Mouse (Mus musculus): ENCODE data around the gene 2310011J03Rik. TPM values are rescaled to one million over a fixed set of nuclear protein-coding genes. Genes with fewer than 3 reads are reported as not detected.

The 2310011J03Rik gene
- total and polyA plus RNA-seq, 3 experiments: 65.7 to 81.5 TPM; not detected in 1

DNA sequence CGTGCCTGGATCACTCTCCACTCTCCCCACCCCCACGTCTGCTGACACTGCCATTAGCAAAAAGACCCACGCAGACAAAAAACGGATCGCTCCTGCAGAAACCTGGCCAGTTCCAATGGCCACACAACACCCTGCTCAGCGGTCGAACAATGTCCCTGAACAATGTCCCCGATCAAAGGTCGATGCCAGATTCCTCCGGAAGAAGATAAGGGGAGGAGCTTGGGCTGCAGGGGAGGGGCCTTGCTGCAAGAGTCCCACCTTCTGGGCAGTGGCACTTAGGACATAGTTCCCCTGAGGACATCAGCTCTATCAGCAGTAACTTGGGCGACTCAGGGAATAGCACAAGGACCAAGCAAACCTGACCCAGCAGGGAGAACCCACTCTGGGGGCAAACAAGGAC lies 31.6 kb upstream of the 2310011J03Rik start:
- no peak overlapping the region for H3K27ac ChIP-seq (ENCODE audit: control insufficient read depth, low read depth, low read length)
- TF ChIP-seq UBTF (IDR thresholded peaks at IDR 0.05; ENCODE audit: borderline replicate concordance, insufficient read depth, low read depth, low read length): no peak
- TF ChIP-seq MXI1 (IDR thresholded peaks at IDR 0.05; ENCODE audit: low read depth, low read length): no peak
- no peak for TF ChIP-seq MAX (IDR thresholded peaks at IDR 0.05; ENCODE audit: low read length)
- no peak for TF ChIP-seq ZMIZ1 (IDR thresholded peaks at IDR 0.05; ENCODE audit: low read depth, low read length)
- TF ChIP-seq GABPA (IDR thresholded peaks at IDR 0.05; ENCODE audit: low read depth, low read length): no peak
- no peak for TF ChIP-seq BHLHE40 (IDR thresholded peaks at IDR 0.05; ENCODE audit: borderline replicate concordance, low read depth, low read length)
- no peak for TF ChIP-seq CHD2 (IDR thresholded peaks at IDR 0.05; ENCODE audit: low read length)
- TF ChIP-seq TAL1 (IDR thresholded peaks at IDR 0.05; ENCODE audit: low read length): no peak
- no peak overlapping the region for H3K9ac ChIP-seq (ENCODE audit: control insufficient read depth, low read depth, low read length, poor library complexity, severe bottlenecking)
- H3K9me3 ChIP-seq (replicated peaks; ENCODE audit: insufficient read depth, low read length): no peaks in the 10 kb centered on the region
- no peaks in the 10 kb centered on the region for H3K27me3 ChIP-seq (ENCODE audit: control insufficient read depth in 1 of 2, insufficient read depth in 2 of 2, low read length in 2 of 2)
- no peaks in the 10 kb centered on the region; the same call in 1 of the 2 replicates for H3K79me2 ChIP-seq (ENCODE audit: control insufficient read depth, insufficient read depth, low read length, poor library complexity)
- H3K4me1 ChIP-seq (ENCODE audit: control insufficient read depth in 1 of 2, insufficient read depth in 2 of 2, low read length in 2 of 2): peaks cover 16 to 23% of the 10 kb centered on the region in 2 experiments
- DNase-seq (ENCODE audit: low read depth, low spot score): peak; percentile 30
- H3K4me3 ChIP-seq (ENCODE audit: control insufficient read depth in 1 of 2, insufficient read depth in 1 of 2, low read depth in 2 of 2, low read length in 2 of 2): no peak overlapping the region
- H3K36me3 ChIP-seq (ENCODE audit: control insufficient read depth in 1 of 2, insufficient read depth in 2 of 2, low read length in 2 of 2): peaks cover 0 to 12% of the 10 kb centered on the region in 2 experiments; a peak in 2 of 4 replicates

DNA sequence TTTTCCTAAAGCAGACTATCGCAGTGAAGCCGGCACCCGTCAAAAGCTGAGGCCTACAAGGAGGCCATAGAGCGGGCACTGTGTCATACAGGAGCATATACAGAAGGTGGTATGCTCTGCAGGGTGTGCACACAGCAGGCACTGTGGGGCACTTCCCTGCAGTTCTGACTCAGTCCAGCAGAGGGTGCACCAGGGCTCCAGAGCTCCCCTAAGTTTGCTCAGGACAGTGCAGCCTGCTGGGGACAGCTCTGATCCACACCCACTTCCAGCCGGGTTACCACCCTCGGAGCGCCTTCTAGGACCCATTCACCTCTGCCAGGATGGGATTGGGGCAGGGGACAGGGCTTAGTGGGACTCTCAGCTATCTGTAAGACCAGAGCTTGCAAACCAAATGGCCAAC lies 30.0 kb upstream of the 2310011J03Rik start:
- H3K9ac ChIP-seq (ENCODE audit: control insufficient read depth, low read depth, low read length, poor library complexity, severe bottlenecking): no peak overlapping the region
- no peaks in the 10 kb centered on the region for H3K9me3 ChIP-seq (replicated peaks; ENCODE audit: insufficient read depth, low read length)
- no peaks in the 10 kb centered on the region; the same call in 1 of the 2 replicates for H3K79me2 ChIP-seq (ENCODE audit: control insufficient read depth, insufficient read depth, low read length, poor library complexity)
- no peak overlapping the region for H3K27ac ChIP-seq (ENCODE audit: control insufficient read depth, low read depth, low read length)
- H3K27me3 ChIP-seq (ENCODE audit: control insufficient read depth in 1 of 2, insufficient read depth in 2 of 2, low read length in 2 of 2): no peaks in the 10 kb centered on the region
- peaks cover 0 to 16% of the 10 kb centered on the region in 2 experiments; a peak in 2 of 4 replicates for H3K36me3 ChIP-seq (ENCODE audit: control insufficient read depth in 1 of 2, insufficient read depth in 2 of 2, low read length in 2 of 2)
- H3K4me3 ChIP-seq (ENCODE audit: control insufficient read depth in 1 of 2, insufficient read depth in 1 of 2, low read depth in 2 of 2, low read length in 2 of 2): no peak overlapping the region
- peak; percentile 91 for DNase-seq (ENCODE audit: low read depth, low spot score)
- peaks cover 20 to 26% of the 10 kb centered on the region in 2 experiments for H3K4me1 ChIP-seq (ENCODE audit: control insufficient read depth in 1 of 2, insufficient read depth in 2 of 2, low read length in 2 of 2)
- TF ChIP-seq UBTF (IDR thresholded peaks at IDR 0.05; ENCODE audit: borderline replicate concordance, insufficient read depth, low read depth, low read length) (no peak), MYB (IDR thresholded peaks at IDR 0.05; ENCODE audit: low read depth, low read length) (no peak), ZMIZ1 (IDR thresholded peaks at IDR 0.05; ENCODE audit: low read depth, low read length) (no peak), JUND (IDR thresholded peaks at IDR 0.05; ENCODE audit: low read depth, low read length) (no peak), GATA1 (IDR thresholded peaks at IDR 0.05; ENCODE audit: low read depth, low read length) (no peak), GABPA (IDR thresholded peaks at IDR 0.05; ENCODE audit: low read depth, low read length) (no peak), NRF1 (IDR thresholded peaks at IDR 0.05; ENCODE audit: insufficient read depth, low read depth, low read length, poor library complexity, severe bottlenecking) (no peak), EP300 (IDR thresholded peaks at IDR 0.05; ENCODE audit: low read depth in 1 of 2, low read length in 2 of 2) (no peak), NELFE (IDR thresholded peaks at IDR 0.05; ENCODE audit: low read depth, low read length) (no peak), POLR2A (IDR thresholded peaks at IDR 0.05; ENCODE audit: control insufficient read depth in 1 of 2, insufficient read depth in 1 of 2, low read depth in 1 of 2, low read length in 2 of 2, poor library complexity in 1 of 2) (no peak), TAL1 (IDR thresholded peaks at IDR 0.05; ENCODE audit: low read length) (no peak), USF1 (IDR thresholded peaks at IDR 0.05; ENCODE audit: low read depth, low read length) (no peak), MAX (IDR thresholded peaks at IDR 0.05; ENCODE audit: low read length) (no peak), BHLHE40 (IDR thresholded peaks at IDR 0.05; ENCODE audit: borderline replicate concordance, low read depth, low read length) (no peak), MAZ (IDR thresholded peaks at IDR 0.05; ENCODE audit: low read depth, low read length) (peak; percentile 44; the same call in 1 of the 2 replicates), POLR2AphosphoS2 (IDR thresholded peaks at IDR 0.05; ENCODE audit: low read length) (no peak), E2F4 (IDR thresholded peaks at IDR 0.05; ENCODE audit: borderline replicate concordance, low read depth, low read length) (no peak), CHD1 (IDR thresholded peaks at IDR 0.05; ENCODE audit: low read depth, low read length) (no peak), ETS1 (IDR thresholded peaks at IDR 0.05; ENCODE audit: low read depth, low read length) (no peak), MAFK (IDR thresholded peaks at IDR 0.05; ENCODE audit: borderline replicate concordance, low read depth, low read length) (no peak), KAT2A (conservative IDR thresholded peaks at IDR 0.05; ENCODE audit: low read depth, low read length) (no peak), MYC (IDR thresholded peaks at IDR 0.05; ENCODE audit: low read depth, low read length) (0 out of 2 replicates have a peak, but pooled peaks have one; percentile 12), MXI1 (IDR thresholded peaks at IDR 0.05; ENCODE audit: low read depth, low read length) (peak; percentile 24; the same call in 1 of the 2 replicates), RAD21 (IDR thresholded peaks at IDR 0.05; ENCODE audit: low read depth, low read length) (peak; percentile 52), SIN3A (IDR thresholded peaks at IDR 0.05; ENCODE audit: low read length) (no peak; the same call in 1 of the 2 replicates), CHD2 (IDR thresholded peaks at IDR 0.05; ENCODE audit: low read length) (no peak), POLR2AphosphoS5 (IDR thresholded peaks at IDR 0.05; ENCODE audit: borderline replicate concordance, low read depth, low read length) (no peak), ZC3H11A (IDR thresholded peaks at IDR 0.05; ENCODE audit: low read depth, low read length) (peak; percentile 39), MEF2A (IDR thresholded peaks at IDR 0.05; ENCODE audit: extremely low read depth, insufficient replicate concordance, low read depth, low read length, poor library complexity, severe bottlenecking) (no peak), ZNF384 (IDR thresholded peaks at IDR 0.05; ENCODE audit: low read depth, low read length) (no peak)

Data from MEL (cell line).